Mouse (Mus musculus) left cerebral cortex, adult 11 months (tissue): ENCODE measurements around the gene Tmem218.

ENCODE experiments used
- DNase-seq: peaks from one replicate; pipeline ENCODE4 v3.0.0; 2022; ENCODE audit warnings: low spot score

The Tmem218 gene

GRCm38 (mm10) chr9:37232201-37233195, 24.5 kb downstream of the Tmem218 start:
- no peak for DNase-seq

- DNase-seq = no peak
Measured at GRCm38 (mm10) chr9:37235951-37236737, 28.1 kb downstream of the Tmem218 start.

GRCm38 (mm10) chr9:37242764-37243163, 34.7 kb downstream of the Tmem218 start:
- no peak for DNase-seq

GRCm38 (mm10) chr9:37244600-37244999, 36.6 kb downstream of the Tmem218 start:
- no peak for DNase-seq

- DNase-seq = no peak
Measured at GRCm38 (mm10) chr9:37245404-37245803, 37.4 kb downstream of the Tmem218 start.

- no peak for DNase-seq
Measured at GRCm38 (mm10) chr9:37245810-37246209, 37.8 kb downstream of the Tmem218 start.

- DNase-seq = peak; percentile 50
Measured at GRCm38 (mm10) chr9:37247429-37247828, 39.4 kb downstream of the Tmem218 start.

- DNase-seq = no peak
Measured at GRCm38 (mm10) chr9:37248381-37248906, 40.4 kb downstream of the Tmem218 start.

- DNase-seq = no peak
Measured at GRCm38 (mm10) chr9:37249976-37250375, 42.0 kb downstream of the Tmem218 start.

GRCm38 (mm10) chr9:37250631-37251030, 42.6 kb downstream of the Tmem218 start:
- no peak for DNase-seq

- DNase-seq = no peak
Measured at GRCm38 (mm10) chr9:37254531-37255110, 46.6 kb downstream of the Tmem218 start.

GRCm38 (mm10) chr9:37255149-37255888, 47.3 kb downstream of the Tmem218 start, which contains the start of gene Slc37a2:
Gene Slc37a2 (minus strand): TSS chr9:37255738.
- DNase-seq = peak; percentile 53

GRCm38 (mm10) chr9:37255889-37256225, 47.8 kb downstream of the Tmem218 start:
- DNase-seq = peak; percentile 33

- DNase-seq = no peak
Measured at GRCm38 (mm10) chr9:37266622-37267021, 58.6 kb downstream of the Tmem218 start.
